In the genomic region with DNA sequence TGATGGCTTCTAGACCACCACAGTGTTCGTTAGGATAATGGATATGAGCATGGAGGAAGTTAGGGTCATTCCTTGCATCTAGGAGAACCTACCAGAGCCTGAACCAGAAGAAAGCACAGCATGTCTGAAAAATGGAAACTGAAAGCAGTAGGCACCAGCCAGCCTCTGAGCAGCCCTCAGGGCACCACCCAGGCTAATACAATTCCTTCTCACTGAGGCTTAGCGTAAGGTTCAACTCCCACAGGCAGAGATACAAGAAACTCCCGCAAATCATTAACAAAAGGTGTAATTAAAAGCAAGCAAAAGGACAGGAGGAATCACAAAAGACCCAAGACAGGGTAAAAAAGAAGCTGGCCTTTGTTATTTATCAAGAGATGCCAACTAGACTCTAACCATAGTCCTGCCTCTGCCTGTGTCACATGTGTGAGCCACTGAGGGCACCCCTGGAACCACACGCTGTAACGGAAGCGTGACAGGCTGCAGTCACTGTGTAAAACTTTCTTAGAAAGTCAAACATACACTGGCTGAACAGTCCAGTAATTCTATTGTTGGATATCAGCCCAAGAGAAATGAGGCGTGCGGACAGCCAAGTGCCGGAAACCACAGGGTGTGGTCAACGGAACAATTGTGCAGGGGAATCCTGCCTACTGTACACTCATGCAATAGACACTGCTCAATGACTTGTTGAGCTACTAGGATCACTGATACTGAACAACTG, we compare ENCODE assay signal across 9 mouse cellular contexts. TPM values are rescaled to one million over a fixed set of nuclear protein-coding genes. Genes with fewer than 3 reads are reported as not detected.
DNase-seq lines count a peak whose midpoint lies in the region; ATAC-seq and TF ChIP-seq lines count a peak whose summit lies in the region.
"Had no signal": no experiment of that assay in that cellular context is flagged by ENCODE, and none has a peak within 500 bp of the region (broad histone marks: within the 10 kb centered on the region; RNA-seq: fewer than 3 reads in every experiment).

No protein-coding gene starts in this region.

- no peak overlapping the region for H3K4me3 ChIP-seq in lung, adult 2 months (replicated peaks; ENCODE audit: extremely low read depth, low read depth, low read length)

- intact Hi-C loops in left cerebral cortex, postnatal 4 days (cut with DNase I), result no loop called here

- peak; percentile 70 for ATAC-seq in granulocyte monocyte progenitor cell, adult 5-6 weeks (replicated peaks; ENCODE audit: poor library complexity, severe bottlenecking)

- peak; percentile 27 to 49 for DNase-seq in lung, adult 18-20 months
- DNase-seq in lung, adult 2 months, result no peak
- DNase-seq in kidney, postnatal 25 days, result peak; percentile 39 to 64
- peak; percentile 18 for DNase-seq in retina, embryonic 14.5 days (ENCODE audit: low spot score)
- DNase-seq in right cerebral cortex, postnatal 36 days (ENCODE audit: low spot score in 2 of 2), result no peak
- DNase-seq in left cerebral cortex, postnatal 4 days, result no peak
- DNase-seq in c-Kit-positive CD71-positive TER-119-positive erythroid progenitor cells, embryonic 14.5 days (ENCODE audit: low spot score), result no peak
- DNase-seq: cerebellum, adult 9-11 months had no signal

- peaks cover 6% of the 10 kb centered on the region; the same call in 1 of the 2 replicates for H3K4me1 ChIP-seq in lung, adult 2 months (ENCODE audit: control insufficient read depth, insufficient read depth, low read length)

- TF ChIP-seq CTCF in lung, adult 2 months (IDR thresholded peaks at IDR 0.05; ENCODE audit: insufficient read depth, low read length), result no peak

- 35% methylated on average over 10 of the region's 10 CpGs for WGBS in lung, adult 2 months

- no peak for TF ChIP-seq POLR2A in lung, adult 2 months (IDR thresholded peaks at IDR 0.05; ENCODE audit: borderline replicate concordance, extremely low read depth, low read depth, low read length)

RNA-seq across cellular contexts. Expression of gene Lrrc27, which starts 56.3 kb away (rescaled TPM):
- polyA plus RNA-seq in lung, adult 2 months (2012; rRNA removed), result 3.7 and 6.9 TPM in 2 replicates
- 7.4 TPM in 1 of 2 replicates, not detected in the other for total RNA-seq in granulocyte monocyte progenitor cell, adult 5-6 weeks (2014; fragmentation: Nextera tagmentation)
- total RNA-seq in granulocyte monocyte progenitor cell, adult 5-6 weeks (2017), result 0.56 and 3.5 TPM in 2 replicates
- 1 to 10 TPM; 5.4 to 6.5 TPM for total RNA-seq in left cerebral cortex, postnatal 4 days (2021)

RNA-seq across cellular contexts. Expression of gene Stk32c, which starts 56.6 kb away (rescaled TPM):
- polyA plus RNA-seq in lung, adult 2 months (2012; rRNA removed), result 1.5 and 1.9 TPM in 2 replicates
- total RNA-seq in granulocyte monocyte progenitor cell, adult 5-6 weeks (2014; fragmentation: Nextera tagmentation), result 0.28 TPM in 1 of 2 replicates, not detected in the other
- total RNA-seq in granulocyte monocyte progenitor cell, adult 5-6 weeks (2017), result not detected in 2 replicates
- total RNA-seq in left cerebral cortex, postnatal 4 days (2021), result 10 to 100 TPM; 53.9 to 59.5 TPM

Comparison
In these comparisons a context has a peak if more than half of its experiments do, and no peak if none do; other contexts are left out.
1. DNase-seq: peak in lung, adult 18-20 months (2 of 2), kidney, postnatal 25 days (2 of 2) and retina, embryonic 14.5 days (single experiment); none in lung, adult 2 months (single experiment), right cerebral cortex, postnatal 36 days (0 of 2), left cerebral cortex, postnatal 4 days (single experiment) and c-Kit-positive CD71-positive TER-119-positive erythroid progenitor cells, embryonic 14.5 days (single experiment).
2. RNA of gene Stk32c, which starts 56.6 kb away (total RNA-seq): 53.9 to 59.5 TPM in left cerebral cortex, postnatal 4 days; 0.28 TPM in granulocyte monocyte progenitor cell, adult 5-6 weeks; every median in the first group is over 10 times any median in the second.